Mouse (Mus musculus) MN1 (cell line): ENCODE data around the gene Sik1.

Experiments
- DNase-seq: peaks from one replicate; pipeline ENCODE4 v3.0.0-alpha.2; 2016; ENCODE audit warnings: low spot score

Gene Sik1

GRCm38 (mm10) chr17:31854770-31855596, 621 bp downstream of the Sik1 start:
- peak; percentile 67 for DNase-seq

DNA sequence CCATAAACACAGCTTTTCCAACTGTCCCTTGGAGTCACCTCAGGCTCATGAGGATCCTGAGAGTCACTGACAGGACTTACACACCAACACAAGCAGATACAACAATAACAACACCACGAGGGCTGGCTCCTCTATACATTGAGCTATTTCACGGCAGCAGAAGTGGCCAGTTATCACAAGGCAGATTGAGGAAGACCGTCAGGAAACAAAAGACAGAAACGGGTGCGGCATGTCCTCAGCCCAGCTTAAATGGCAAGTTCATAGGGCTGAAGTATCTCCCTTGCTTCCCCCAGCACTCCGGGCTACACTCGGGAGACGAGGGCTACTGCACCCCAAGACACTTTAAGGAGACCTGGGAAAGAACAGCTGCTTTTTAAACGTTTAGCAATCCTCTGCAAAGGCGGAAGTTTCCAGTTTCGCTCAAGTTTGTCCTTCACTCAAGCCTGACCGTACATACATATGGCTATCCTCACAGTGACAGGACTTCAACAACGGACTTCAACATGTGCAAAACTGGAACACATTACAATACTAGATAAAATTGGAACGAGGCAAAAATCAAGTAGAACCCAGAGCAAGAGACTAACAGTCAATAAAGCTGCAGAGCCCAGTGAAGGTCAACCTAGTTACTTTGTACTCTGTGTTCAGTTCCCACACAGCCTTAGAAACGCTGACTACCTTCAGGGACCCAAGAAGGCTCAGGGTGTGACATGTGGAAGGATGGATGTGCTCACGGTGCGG, 2.0 kb downstream of the Sik1 start:
- peak; percentile 16 for DNase-seq

DNA sequence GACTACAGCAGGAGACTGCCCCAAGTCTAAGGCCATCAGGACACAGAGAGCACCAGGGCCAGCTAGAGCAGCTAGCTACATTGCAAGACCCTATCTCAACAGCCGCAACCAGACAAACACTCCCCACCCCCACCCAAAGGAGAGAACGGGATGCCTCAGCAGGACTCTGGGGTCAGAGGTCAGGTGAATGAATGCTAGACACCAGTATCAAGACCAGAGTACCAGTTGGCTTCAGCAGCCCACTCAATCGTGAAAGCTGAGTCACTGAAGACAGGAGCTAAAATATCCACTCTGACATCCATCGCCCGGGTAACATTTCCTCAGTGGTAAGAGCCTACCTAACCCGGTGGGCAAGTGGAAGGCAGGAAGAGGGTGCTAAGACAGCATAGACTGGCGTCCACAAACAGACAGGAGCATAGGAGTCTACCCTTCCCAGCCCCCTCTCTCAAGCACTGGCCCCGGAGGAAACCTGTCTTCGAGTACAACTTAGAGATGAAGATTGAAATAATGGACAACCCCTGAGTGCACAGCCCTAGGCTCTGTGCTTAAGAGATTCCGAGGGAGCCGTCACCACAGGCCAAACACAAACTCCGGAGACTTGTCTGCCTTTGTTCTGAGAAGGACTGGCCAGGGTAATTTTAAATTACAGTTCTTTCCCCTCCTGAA, 2.7 kb downstream of the Sik1 start:
- no peak for DNase-seq

- DNase-seq = no peak
Observed at GRCm38 (mm10) chr17:31851816-31852476, 3.7 kb downstream of the Sik1 start.

DNA sequence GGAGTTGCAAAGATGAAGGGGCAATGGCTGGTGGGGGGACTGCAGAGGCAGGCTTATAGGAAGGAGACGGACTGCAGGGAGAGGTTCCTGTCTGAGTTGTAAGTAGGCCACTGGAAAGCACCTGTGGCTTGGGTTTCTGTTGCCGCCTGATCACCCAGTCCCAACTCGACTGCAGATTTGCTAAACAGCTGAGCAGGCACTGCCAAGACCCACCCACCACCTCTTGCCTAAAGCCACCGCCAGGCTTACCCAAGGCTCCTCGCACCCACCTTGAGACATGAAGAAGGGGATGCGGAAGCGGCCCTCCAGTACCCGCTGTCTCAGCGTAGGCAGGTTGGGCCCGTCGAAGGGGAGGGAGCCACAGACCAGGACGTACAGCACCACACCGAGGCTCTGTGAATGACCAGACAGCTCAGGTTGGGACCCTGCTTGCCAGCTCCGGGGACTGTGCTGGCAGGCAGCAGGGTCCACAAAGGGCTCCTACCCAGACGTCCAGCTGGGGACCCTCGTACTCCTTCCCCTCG, 5.1 kb downstream of the Sik1 start:
- no peak for DNase-seq

DNA sequence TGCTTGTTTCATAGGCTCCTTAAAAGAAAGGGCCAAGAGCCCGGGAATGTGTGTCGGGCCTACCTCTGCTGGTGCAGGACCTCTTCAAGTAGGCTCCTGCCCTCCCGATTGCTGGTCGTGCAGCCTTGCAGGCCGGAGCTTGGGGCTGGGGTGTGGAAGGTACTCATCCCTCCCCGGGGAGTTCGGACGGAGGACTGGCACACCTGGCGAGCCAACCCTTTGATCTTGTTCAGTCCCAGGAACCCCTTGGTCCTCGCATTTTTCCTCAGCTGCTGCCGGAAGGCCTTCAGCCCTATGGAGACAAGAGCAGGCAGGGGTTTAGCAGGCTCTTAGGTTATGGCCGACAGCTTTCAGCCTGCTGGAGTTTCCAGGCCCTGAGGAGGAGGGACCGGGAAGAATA, 8.6 kb downstream of the Sik1 start:
- no peak for DNase-seq

DNA sequence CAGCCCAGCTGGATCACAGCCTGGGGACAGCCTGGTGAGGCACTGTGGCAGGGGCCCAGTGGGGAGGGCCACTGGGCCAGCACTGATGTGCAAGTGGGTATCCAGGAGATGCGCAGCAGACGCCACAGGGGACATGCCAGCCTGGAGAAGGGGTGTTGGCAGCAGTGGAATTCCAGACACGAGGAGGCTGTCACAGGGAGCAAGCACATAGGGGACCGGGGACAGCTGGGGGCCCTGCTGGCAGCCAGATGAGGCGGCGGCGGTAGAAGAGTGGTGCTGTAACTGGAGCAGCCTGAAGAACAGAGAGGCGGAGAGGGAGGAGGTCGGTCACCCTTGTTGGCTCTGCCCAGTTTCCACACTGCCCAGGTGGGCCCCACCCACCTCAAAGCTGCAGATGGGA, 9.3 kb downstream of the Sik1 start:
- no peak for DNase-seq

- DNase-seq = no peak
Observed at GRCm38 (mm10) chr17:31843891-31844290, 11.7 kb downstream of the Sik1 start.

DNA sequence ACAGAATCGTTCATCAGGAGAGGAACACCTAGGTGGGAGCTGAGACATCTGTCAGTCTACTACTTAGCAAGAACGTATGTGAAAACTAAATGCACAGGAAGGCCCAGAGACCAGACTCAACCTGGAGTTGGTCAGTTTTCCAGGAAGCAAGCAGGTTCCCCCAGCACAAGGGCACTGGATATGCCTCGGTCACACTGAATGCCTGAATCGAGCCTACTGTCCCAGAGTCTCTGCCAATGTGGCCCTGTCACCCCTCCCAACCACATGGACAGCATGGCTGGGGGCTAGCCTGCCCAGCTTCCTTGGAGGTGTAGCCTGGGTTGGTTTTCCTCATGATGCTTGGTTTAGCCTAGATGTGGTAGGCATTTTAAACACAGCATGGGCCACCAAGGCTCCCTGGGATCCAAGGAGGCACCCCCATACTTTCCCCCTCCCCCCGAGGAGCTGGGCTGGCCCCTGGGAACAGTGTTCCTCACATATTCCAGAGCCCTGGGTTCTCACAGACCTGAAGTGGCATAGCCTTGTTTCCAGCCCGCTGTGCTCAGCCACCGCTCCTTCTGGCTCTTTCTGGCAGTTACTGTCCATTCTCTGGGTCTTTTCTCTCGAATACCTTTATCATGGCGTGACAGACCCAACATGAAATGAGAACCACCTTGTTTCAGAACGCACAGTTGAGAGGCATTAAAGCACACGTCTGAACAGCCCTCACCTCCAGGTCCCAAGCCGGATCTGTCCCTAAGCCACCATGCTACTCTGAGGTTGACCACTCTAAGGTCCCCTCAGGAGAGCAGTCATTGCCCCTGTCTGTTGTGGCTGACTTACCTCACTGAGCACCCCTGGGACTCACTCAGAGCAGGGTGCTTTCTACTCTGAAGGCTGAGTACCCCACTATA, 12.4 kb downstream of the Sik1 start:
- no peak for DNase-seq

GRCm38 (mm10) chr17:31841842-31842611, 13.6 kb downstream of the Sik1 start:
- no peak for DNase-seq

- no peak for DNase-seq
Observed at GRCm38 (mm10) chr17:31841453-31841841, 14.2 kb downstream of the Sik1 start.

DNA sequence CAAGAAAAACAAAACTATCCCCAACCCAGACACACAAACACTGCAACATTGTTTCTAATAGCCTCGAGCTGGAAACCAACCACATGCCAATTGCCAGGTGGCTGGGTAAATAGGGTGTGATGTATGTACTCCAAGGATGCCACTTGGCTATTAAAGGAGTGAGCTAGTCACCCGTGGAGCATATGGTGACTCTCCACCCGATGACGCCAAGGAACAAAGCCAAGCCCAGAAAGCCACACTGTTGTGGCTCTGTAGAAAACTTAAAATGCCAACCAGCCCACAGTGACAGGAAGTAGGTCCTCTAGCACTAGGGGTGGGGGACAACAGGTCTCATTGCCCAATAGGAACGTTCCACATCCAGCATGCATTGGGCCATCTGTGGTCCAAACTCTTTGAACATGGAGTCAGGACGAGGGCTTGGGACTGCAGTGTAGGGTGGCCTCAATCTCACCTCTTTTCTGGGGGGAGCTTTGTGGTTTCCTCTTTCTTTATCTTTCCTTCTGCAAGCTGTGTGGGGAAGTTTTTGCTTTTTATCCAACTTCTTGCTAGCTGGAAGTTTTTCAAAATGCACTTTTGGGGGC, 15.1 kb downstream of the Sik1 start:
- DNase-seq = no peak

GRCm38 (mm10) chr17:31836772-31837171, 18.8 kb downstream of the Sik1 start:
- DNase-seq = no peak

- no peak for DNase-seq
Observed at GRCm38 (mm10) chr17:31836264-31836607, 19.4 kb downstream of the Sik1 start.

GRCm38 (mm10) chr17:31835528-31836263, 19.9 kb downstream of the Sik1 start:
- DNase-seq = no peak

- DNase-seq = peak; percentile 84
Observed at GRCm38 (mm10) chr17:31834320-31835065, 21.1 kb downstream of the Sik1 start.

DNA sequence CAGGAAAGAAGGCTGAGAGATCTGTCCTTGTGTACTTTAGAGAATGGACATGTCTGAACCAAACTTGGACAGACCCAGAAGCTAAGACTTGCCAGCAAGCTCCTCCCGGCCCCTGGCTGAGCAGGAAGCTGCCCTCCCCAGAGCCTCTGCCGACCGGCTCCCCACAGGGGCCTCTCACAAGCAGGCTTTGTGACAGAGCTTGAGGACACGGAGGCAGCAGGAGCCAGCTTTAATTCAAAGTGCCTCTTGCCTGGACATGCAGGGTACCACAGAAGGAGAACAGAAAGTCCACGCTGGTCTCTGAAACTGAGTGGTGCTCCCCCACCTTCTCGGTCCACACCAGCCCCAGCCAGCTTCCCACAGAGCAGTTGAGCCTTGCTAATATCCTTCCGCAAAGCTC, 21.9 kb downstream of the Sik1 start:
- DNase-seq = no peak

- no peak for DNase-seq
Observed at GRCm38 (mm10) chr17:31832577-31832964, 23.0 kb downstream of the Sik1 start.
